Mouse (Mus musculus) kidney, embryonic 16.5 days (tissue): ENCODE results near the gene Lbh. TPM values are rescaled to one million over a fixed set of nuclear protein-coding genes. Genes with fewer than 3 reads are reported as not detected.

ENCODE experiments used
- ATAC-seq: fragments of 200-750 bp; cut with Nextera tagmentation; 2 replicates; pipeline ENCODE4 v1.8.0; 2017; ENCODE audit warnings: moderate TSS enrichment; ENCODE audit not compliant: low FRiP score, low TSS enrichment
- H3K27ac ChIP-seq: fragments of 300-500 bp; sonication (generic); 2 replicates; pipeline ENCODE4 v1.5.1; 2014; ENCODE audit warnings: low read length
- H3K27me3 ChIP-seq: fragments of 300-500 bp; sonication (generic); 2 replicates; pipeline ENCODE4 v1.6.1; 2014; ENCODE audit warnings: low read length, control low read depth, mixed read lengths; ENCODE audit not compliant: insufficient read depth
- H3K36me3 ChIP-seq: fragments of 300-500 bp; sonication (generic); 2 replicates; pipeline ENCODE4 v1.6.1; 2014; ENCODE audit warnings: low read length, control low read depth, mixed read lengths; ENCODE audit not compliant: insufficient read depth
- H3K4me1 ChIP-seq: fragments of 300-500 bp; sonication (generic); 2 replicates; pipeline ENCODE4 v1.6.1; 2014; ENCODE audit warnings: low read length, control low read depth, mixed read lengths; ENCODE audit not compliant: insufficient read depth
- H3K4me2 ChIP-seq: fragments of 300-500 bp; sonication (generic); replicated peaks from 2 replicates; pipeline ENCODE4 v1.6.1; 2014; ENCODE audit warnings: low read depth, low read length
- H3K4me3 ChIP-seq: fragments of 300-500 bp; sonication (generic); 2 replicates; pipeline ENCODE4 v1.5.1; 2014; ENCODE audit warnings: mild to moderate bottlenecking, low read length
- H3K9ac ChIP-seq: fragments of 300-500 bp; sonication (generic); replicated peaks from 2 replicates; pipeline ENCODE4 v1.6.1; 2014; ENCODE audit warnings: low read length
- H3K9me3 ChIP-seq: fragments of 300-500 bp; sonication (generic); 2 replicates; pipeline ENCODE4 v1.6.1; 2016; ENCODE audit warnings: low read length, control low read depth
- WGBS: fragments of 180-500 bp; shearing (Covaris S2); extraction: QIAGEN DNeasy Blood & Tissue Kit; methylation state at CpG from one replicate; pipeline ENCODE4 v1.1.7; 2014; 5-methylcytosine and 5-hydroxymethylcytosine counted together
- polyA plus RNA-seq: library from polyadenylated mRNA; unstranded; fragments of >200 nt; fragmentation: Nextera tagmentation; extraction: Ambion mirVana; gene quantifications from 2 replicates; pipeline ENCODE4 v1.2.1, GENCODE M21; 2015

The Lbh gene
- polyA plus RNA-seq, 1 experiment from 2014 or later = 8.8 TPM

DNA sequence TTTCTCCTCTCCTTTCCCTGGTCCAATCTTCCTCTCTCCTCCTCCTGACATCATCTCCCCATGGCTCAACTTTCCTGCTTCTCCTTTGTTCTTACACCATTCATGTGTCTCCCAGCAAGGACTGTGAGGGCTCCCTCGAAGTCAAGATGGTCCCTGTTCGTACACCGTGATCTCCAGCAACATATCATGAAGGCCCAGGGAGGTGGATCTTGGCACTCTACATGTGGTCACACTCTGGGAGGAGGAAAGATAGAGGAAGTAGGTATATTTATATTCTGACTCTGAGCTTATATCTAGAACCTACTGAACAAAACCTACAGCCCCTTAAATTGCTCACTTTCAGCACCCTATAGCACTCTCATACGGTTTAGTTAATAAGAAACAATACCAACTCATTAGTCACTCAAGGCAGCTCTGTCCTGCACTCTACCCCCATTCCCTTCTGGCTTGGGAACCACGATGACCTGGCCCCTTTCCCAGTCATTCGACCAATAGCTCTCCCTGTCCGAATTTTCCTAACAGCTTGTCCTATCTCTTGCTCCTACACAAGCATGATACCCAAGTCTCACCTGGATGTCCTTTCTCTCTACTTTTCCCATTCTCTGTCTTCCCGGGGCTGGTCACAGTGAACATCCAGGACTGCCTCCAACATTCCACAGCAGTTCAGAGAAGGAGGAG lies 44.0 kb downstream of the Lbh start:
- Histone ChIP-seq H3K27me3 (no peaks in the 10 kb centered on the region), H3K4me2 (no peak overlapping the region), H3K4me1 (peaks cover 31% of the 10 kb centered on the region), H3K9ac (no peak overlapping the region), H3K9me3 (no peaks in the 10 kb centered on the region), H3K36me3 (no peaks in the 10 kb centered on the region), H3K4me3 (no peak overlapping the region), H3K27ac (no peak overlapping the region)
- no peak for ATAC-seq
- WGBS = 77% methylated on average over 8 of the region's 8 CpGs

- WGBS = 42% methylated on average over 5 of the region's 5 CpGs
- H3K4me1 ChIP-seq = peaks cover 22% of the 10 kb centered on the region
- H3K27ac ChIP-seq = peak overlapping the region; percentile 68
- H3K9me3 ChIP-seq = no peaks in the 10 kb centered on the region
- no peak overlapping the region for H3K9ac ChIP-seq
- H3K4me2 ChIP-seq = no peak overlapping the region
- ATAC-seq = no peak
- no peaks in the 10 kb centered on the region for H3K27me3 ChIP-seq
- no peak overlapping the region for H3K4me3 ChIP-seq
- no peaks in the 10 kb centered on the region for H3K36me3 ChIP-seq
These were observed 47.6 kb downstream of the Lbh start for GRCm38 (mm10) chr17:72965687-72966086.

GRCm38 (mm10) chr17:72966091-72966531 lies 48.0 kb downstream of the Lbh start:
- Histone ChIP-seq H3K36me3 (no peaks in the 10 kb centered on the region), H3K27ac (peak overlapping the region; percentile 68), H3K4me2 (no peak overlapping the region), H3K4me1 (peaks cover 22% of the 10 kb centered on the region), H3K9me3 (no peaks in the 10 kb centered on the region), H3K9ac (no peak overlapping the region), H3K27me3 (no peaks in the 10 kb centered on the region), H3K4me3 (no peak overlapping the region)
- 25% methylated on average over 5 of the region's 5 CpGs for WGBS
- no peak for ATAC-seq

- Histone ChIP-seq H3K9me3 (no peaks in the 10 kb centered on the region), H3K36me3 (no peaks in the 10 kb centered on the region), H3K4me1 (peaks cover 22% of the 10 kb centered on the region), H3K4me2 (no peak overlapping the region), H3K9ac (no peak overlapping the region), H3K4me3 (no peak overlapping the region), H3K27ac (no peak overlapping the region), H3K27me3 (no peaks in the 10 kb centered on the region)
- no peak for ATAC-seq
- 28% methylated on average over 3 of the region's 3 CpGs for WGBS
These were observed 48.8 kb downstream of the Lbh start for GRCm38 (mm10) chr17:72966878-72967277.

GRCm38 (mm10) chr17:72967371-72968175 lies 49.5 kb downstream of the Lbh start:
- Histone ChIP-seq H3K27me3 (no peaks in the 10 kb centered on the region), H3K4me1 (peaks cover 19% of the 10 kb centered on the region), H3K9ac (no peak overlapping the region; the same call in 1 of the 2 replicates), H3K4me3 (no peak overlapping the region), H3K9me3 (no peaks in the 10 kb centered on the region), H3K4me2 (no peak overlapping the region), H3K36me3 (no peaks in the 10 kb centered on the region), H3K27ac (peak overlapping the region; percentile 57; the same call in 1 of the 2 replicates)
- ATAC-seq = no peak
- WGBS = 64% methylated on average over 6 of the region's 6 CpGs

DNA sequence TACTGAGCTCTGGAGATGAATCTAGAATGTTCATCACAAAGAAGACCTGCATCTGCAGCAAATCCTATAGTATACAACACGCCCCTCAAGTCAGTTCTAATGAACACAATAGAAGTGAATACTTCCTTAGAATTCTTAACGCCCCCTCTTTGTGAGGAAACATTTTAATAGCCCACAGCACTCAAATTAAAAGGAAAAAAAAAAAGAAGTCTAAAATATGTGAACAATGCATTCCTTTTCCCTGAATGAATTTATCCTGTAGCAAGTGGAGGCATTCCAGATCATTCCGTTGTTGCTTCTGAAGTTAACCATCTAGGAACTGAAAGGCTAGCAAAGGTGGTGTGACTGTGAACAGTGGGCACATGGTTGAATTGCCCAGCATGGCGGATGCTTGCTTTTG lies 50.6 kb downstream of the Lbh start:
- ATAC-seq = no peak
- Histone ChIP-seq H3K36me3 (no peaks in the 10 kb centered on the region), H3K9me3 (no peaks in the 10 kb centered on the region), H3K9ac (no peak overlapping the region), H3K4me3 (no peak overlapping the region), H3K27me3 (no peaks in the 10 kb centered on the region), H3K4me1 (peaks cover 19% of the 10 kb centered on the region), H3K27ac (no peak overlapping the region), H3K4me2 (no peak overlapping the region)
- 68% methylated on average over 4 of the region's 4 CpGs for WGBS

GRCm38 (mm10) chr17:72970631-72971161 lies 52.6 kb downstream of the Lbh start:
- H3K4me2 ChIP-seq = no peak overlapping the region
- ATAC-seq = no peak
- no peak overlapping the region for H3K9ac ChIP-seq
- no peaks in the 10 kb centered on the region for H3K27me3 ChIP-seq
- no peaks in the 10 kb centered on the region for H3K9me3 ChIP-seq
- peaks cover 12% of the 10 kb centered on the region for H3K4me1 ChIP-seq
- H3K27ac ChIP-seq = no peak overlapping the region
- no peaks in the 10 kb centered on the region for H3K36me3 ChIP-seq
- WGBS = 79% methylated on average over 7 of the region's 7 CpGs
- H3K4me3 ChIP-seq = no peak overlapping the region

DNA sequence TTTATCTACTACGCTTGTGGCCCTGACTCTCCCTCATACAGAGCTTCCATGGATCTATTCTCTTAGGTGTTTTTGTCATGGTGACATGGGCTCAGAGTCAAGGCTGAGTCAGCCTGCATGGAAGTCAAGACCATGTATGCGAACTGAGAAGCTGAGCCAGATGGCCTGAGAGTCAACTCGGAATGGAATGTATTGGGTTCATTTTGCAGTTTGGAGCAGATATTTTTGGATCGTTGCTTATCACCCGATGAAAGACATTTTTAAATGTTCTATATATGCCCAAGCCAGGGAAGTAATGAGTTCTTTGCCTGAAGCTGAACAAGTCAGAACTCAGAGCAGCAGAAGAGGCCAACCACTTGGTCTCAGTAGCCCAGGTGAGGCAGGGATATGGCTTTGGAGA lies 54.9 kb downstream of the Lbh start:
- 88% methylated on average over 5 of the region's 5 CpGs for WGBS
- ATAC-seq = no peak
- Histone ChIP-seq H3K27ac (no peak overlapping the region), H3K36me3 (no peaks in the 10 kb centered on the region), H3K4me3 (no peak overlapping the region), H3K9ac (no peak overlapping the region), H3K4me2 (no peak overlapping the region), H3K27me3 (no peaks in the 10 kb centered on the region), H3K4me1 (no peaks in the 10 kb centered on the region), H3K9me3 (no peaks in the 10 kb centered on the region)

DNA sequence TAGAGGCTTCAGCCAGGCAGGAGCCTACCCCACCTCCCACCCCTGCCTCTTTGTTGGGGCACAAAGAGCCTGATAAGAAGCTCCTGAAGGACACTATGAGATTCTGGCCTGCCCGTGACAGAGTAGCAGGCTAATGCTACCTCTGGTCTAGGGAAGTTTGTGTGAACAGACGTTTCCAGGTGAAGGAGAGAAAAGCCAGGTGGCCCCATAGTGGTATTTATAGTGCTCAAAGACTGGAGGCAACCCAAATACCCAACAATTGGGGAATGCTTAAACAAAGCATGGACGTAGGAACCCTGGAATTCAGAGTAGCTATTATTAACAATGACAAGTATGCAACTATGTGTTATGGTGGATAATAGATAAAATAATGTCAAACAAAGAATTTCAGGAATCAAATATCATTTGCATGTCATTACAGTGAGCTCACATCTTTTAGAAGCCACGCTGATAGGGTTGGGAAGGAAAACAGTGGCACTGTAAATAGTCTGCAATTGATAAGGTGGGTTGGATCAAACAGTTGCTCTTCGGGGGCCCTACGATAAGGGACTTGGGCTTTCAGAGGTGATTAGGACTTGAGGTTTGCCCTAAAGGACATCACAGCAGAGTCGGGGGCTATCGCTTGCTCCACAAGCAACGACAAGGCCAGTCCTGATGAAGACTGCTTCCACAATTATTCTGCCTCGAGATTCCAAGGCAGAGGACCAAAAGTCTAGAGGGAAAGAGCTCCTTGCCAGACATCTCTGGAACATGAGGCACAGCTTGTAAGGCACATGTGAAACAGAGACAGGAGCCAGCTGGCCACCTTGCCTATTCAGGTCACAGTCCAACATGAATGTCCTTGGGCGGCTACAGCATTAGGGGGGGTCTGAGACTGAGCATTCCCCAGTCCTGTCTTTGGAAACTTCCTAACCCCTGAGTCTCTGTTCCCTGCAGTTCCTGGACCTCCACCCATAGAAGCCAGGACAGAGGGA lies 58.4 kb downstream of the Lbh start:
- H3K27ac ChIP-seq = no peak overlapping the region
- no peak overlapping the region for H3K4me3 ChIP-seq
- no peaks in the 10 kb centered on the region for H3K36me3 ChIP-seq
- no peaks in the 10 kb centered on the region for H3K4me1 ChIP-seq
- H3K9me3 ChIP-seq = no peaks in the 10 kb centered on the region
- no peaks in the 10 kb centered on the region for H3K27me3 ChIP-seq
- WGBS = 84% methylated on average over 11 of the region's 11 CpGs
- H3K9ac ChIP-seq = no peak overlapping the region
- no peak overlapping the region for H3K4me2 ChIP-seq
- ATAC-seq = no peak
